Mouse (Mus musculus) CH12.LX (cell line): ENCODE measurements at regions not wholly inside any gene's neighbourhood (a gene's known extent, or its start where the extent isn't known, plus 50 kb on each side); places are given as distances from the start of the nearest gene placed in this dataset.

Experiments used
- GABPA ChIP-seq: IDR thresholded peaks from 2 replicates; pipeline ENCODE4 v1.6.1; 2012; ENCODE audit warnings: low read depth, low read length, improper control_type of control experiment, inconsistent platforms; ENCODE audit not compliant: insufficient replicate concordance
- NRF1 ChIP-seq: IDR thresholded peaks from 2 replicates; pipeline ENCODE4 v1.6.1; 2014; ENCODE audit warnings: low read depth, mild to moderate bottlenecking, inconsistent platforms, low read length, improper control_type of control experiment, moderate library complexity

GRCm38 (mm10) chr17:49291636-49292035 is 136.5 kb upstream of the Mocs1 start:
- TF ChIP-seq NRF1, result no peak
- TF ChIP-seq GABPA, result no peak
